Mouse (Mus musculus) cerebellum, adult 2 months (tissue): ENCODE measurements around the gene Colgalt1.

Source experiments
- CTCF ChIP-seq: fragments of 200-500 bp; IDR thresholded peaks from 2 replicates; pipeline ENCODE4 v1.5.1; 2011; ENCODE audit warnings: low read depth, mild to moderate bottlenecking, control low read depth, low read length, moderate library complexity, borderline replicate concordance; ENCODE audit not compliant: insufficient read depth
- POLR2A ChIP-seq: fragments of 200-500 bp; IDR thresholded peaks from 2 replicates; pipeline ENCODE4 v1.6.1; 2011; ENCODE audit warnings: low read length, control low read depth, borderline replicate concordance; ENCODE audit not compliant: insufficient read depth

GRCm38 (mm10) chr8:71591471-71592373 is 19.1 kb upstream of the Colgalt1 start, which contains the start of gene Pgls:
- TF ChIP-seq CTCF = no peak
- peak; percentile 74; the same call in 1 of the 2 replicates for TF ChIP-seq POLR2A
